Mouse (Mus musculus) bone marrow macrophage, adult 2 months (primary cell): Measurements from ENCODE around the gene Sept9.

Experiments used
- CTCF ChIP-seq: IDR thresholded peaks from 2 replicates; pipeline ENCODE4 v1.5.1; 2012; ENCODE audit warnings: low read depth, mild to moderate bottlenecking, low read length, moderate library complexity
- POLR2A ChIP-seq: IDR thresholded peaks from 2 replicates; pipeline ENCODE4 v1.6.1; 2012; ENCODE audit warnings: mild to moderate bottlenecking, low read depth, low read length, borderline replicate concordance

GRCm38 (mm10) chr11:117410059-117410458 lies 210.6 kb downstream of the Sept9 start:
- TF ChIP-seq CTCF, result no peak
- TF ChIP-seq POLR2A, result no peak
